Mouse (Mus musculus): Measurements from ENCODE around the gene Arhgap45. TPM values are rescaled to one million over a fixed set of nuclear protein-coding genes. Genes with fewer than 3 reads are reported as not detected.

The Arhgap45 gene
- polyA plus RNA-seq, 1 experiment = 36.8 TPM

DNA sequence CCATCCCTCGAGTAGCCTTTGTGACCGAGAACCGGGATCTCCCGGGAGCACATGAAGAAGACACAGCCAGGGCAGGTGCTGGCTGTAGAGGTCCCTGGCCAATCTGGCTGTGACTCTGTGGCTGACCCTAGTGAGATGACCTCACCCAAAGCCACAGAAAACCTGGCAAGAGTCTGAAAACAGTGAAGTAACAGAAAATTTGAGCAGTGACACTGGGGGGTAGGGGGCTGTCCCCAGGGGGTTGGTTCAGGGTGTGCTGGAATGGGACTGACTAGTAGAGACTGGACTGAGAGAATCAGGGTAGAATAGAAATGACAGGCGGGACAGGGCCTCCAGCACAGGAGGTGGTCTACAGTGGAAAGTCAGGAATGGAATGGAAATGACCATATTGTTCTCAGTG lies 33.2 kb upstream of the Arhgap45 start:
- H3K36me3 ChIP-seq (ENCODE audit: control insufficient read depth, insufficient read depth, low read length) = peaks cover 7% of the 10 kb centered on the region

DNA sequence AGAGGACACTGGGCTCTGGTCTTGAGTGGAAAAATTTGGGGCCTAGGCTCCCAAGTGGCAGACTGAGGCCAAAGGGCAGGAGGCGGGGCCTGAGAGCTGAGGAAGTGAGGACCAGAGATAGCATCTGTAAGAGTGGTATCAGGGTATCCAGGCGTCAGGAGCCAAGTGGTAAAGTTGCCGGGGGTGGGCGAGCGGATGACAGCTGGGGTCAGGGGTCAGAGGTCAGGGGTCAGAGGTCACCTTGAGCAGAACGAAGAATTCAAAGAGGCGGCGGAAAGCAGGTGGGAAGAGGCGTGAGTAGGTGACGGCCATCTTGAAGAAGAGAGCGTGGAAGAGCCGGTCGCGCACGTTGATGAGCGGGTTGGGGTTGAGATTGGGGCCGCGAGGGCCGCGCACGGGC lies 32.8 kb upstream of the Arhgap45 start:
- Histone ChIP-seq H3K27ac (ENCODE audit: insufficient read depth, low read depth, low read length) (peak overlapping the region; percentile 63), H3K4me3 (ENCODE audit: low read depth, low read length) (peak overlapping the region; percentile 91), H3K36me3 (ENCODE audit: control insufficient read depth, insufficient read depth, low read length) (peaks cover 2% of the 10 kb centered on the region), H3K27me3 (ENCODE audit: control insufficient read depth, insufficient read depth, low read length) (no peaks in the 10 kb centered on the region), H3K4me1 (ENCODE audit: control insufficient read depth, insufficient read depth, insufficient read length, low read length) (peaks cover 27% of the 10 kb centered on the region)
- TF ChIP-seq POLR2A (IDR thresholded peaks at IDR 0.05; ENCODE audit: low read depth, low read length) (no peak), CTCF (IDR thresholded peaks at IDR 0.05; ENCODE audit: extremely low read depth, insufficient read length, insufficient replicate concordance, low read depth, low read length) (0 out of 2 replicates have a peak, but pooled peaks have one; percentile 1)
- 2% methylated on average over 21 of the region's 21 CpGs for WGBS

More for the DNA sequence above, 33.2 kb upstream of the Arhgap45 start:
- Histone ChIP-seq H3K27me3 (ENCODE audit: control insufficient read depth, insufficient read depth, low read length) (no peaks in the 10 kb centered on the region), H3K4me3 (ENCODE audit: low read depth, low read length) (peak overlapping the region; percentile 91), H3K27ac (ENCODE audit: insufficient read depth, low read depth, low read length) (peak overlapping the region; percentile 63), H3K4me1 (ENCODE audit: control insufficient read depth, insufficient read depth, insufficient read length, low read length) (peaks cover 27% of the 10 kb centered on the region)
- TF ChIP-seq POLR2A (IDR thresholded peaks at IDR 0.05; ENCODE audit: low read depth, low read length) (no peak), CTCF (IDR thresholded peaks at IDR 0.05; ENCODE audit: extremely low read depth, insufficient read length, insufficient replicate concordance, low read depth, low read length) (no peak)
- 48% methylated on average over 5 of the region's 5 CpGs for WGBS

DNA sequence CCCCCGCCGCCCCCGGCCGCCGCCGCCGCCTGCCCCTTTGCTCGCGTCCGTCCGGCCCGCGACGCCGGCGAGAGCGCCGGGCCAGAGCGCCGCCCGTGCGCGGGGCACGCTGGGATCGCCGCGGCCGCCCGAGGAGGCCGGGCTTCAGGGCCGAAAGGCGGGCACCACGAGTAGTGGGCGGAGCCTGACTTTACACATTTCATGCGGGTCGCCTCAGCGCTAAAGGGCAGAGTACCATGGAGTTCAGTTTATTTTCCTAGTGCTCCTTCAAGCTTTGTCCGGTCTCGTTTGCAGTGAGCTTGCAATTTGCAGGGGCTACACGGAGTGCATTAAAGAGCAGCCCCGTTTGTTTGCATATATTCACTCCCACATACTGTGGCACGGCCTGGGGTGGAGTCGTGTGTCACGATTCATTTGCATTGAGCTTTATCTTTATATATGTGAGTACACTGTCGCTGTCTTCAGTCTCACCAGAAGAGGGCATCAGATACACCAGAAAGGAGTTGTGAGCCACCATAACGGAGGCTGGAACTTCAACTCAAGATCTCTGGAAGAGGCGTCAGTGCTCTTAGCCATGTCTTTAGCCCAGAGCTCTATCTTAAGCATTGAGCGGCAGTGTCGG lies 32.1 kb upstream of the Arhgap45 start, which contains the start of gene Tmem259:
Gene Tmem259 (minus strand): TSS at position 136 of the 622 bp plus-strand sequence.
- H3K4me3 ChIP-seq (ENCODE audit: low read depth, low read length) = peak within 1 kb of the TSS; percentile 91
- under 1% methylated on average over 49 of the region's 49 CpGs for WGBS

DNA sequence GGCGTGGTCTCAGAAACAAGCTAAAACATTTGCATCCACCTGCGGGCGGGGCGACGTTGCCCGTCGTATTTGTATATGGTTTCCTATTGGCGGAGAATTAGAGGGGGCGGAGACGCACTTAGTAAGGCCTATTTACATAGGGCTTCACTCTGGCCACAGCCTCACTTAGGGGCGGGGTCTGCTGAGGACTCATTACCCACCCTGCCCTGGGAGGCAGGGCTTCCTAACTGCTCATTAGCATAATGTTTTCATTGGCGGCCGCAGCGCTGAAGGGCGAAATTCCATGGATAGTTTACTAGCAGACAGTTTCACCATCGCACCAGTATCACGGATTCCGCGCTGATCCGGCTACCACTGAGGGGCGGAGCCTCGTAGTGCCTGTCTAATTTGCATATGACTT lies 31.6 kb upstream of the Arhgap45 start:
- WGBS = 1% methylated on average over 22 of the region's 22 CpGs
- peaks cover 27% of the 10 kb centered on the region for H3K4me1 ChIP-seq (ENCODE audit: control insufficient read depth, insufficient read depth, insufficient read length, low read length)
- TF ChIP-seq CTCF (IDR thresholded peaks at IDR 0.05; ENCODE audit: extremely low read depth, insufficient read length, insufficient replicate concordance, low read depth, low read length) (no peak), POLR2A (IDR thresholded peaks at IDR 0.05; ENCODE audit: low read depth, low read length) (no peak; the same call in 1 of the 2 replicates)
- H3K36me3 ChIP-seq (ENCODE audit: control insufficient read depth, insufficient read depth, low read length) = no peaks in the 10 kb centered on the region
- peak overlapping the region; percentile 68 for H3K4me3 ChIP-seq (ENCODE audit: low read depth, low read length)
- peak overlapping the region; percentile 94 for H3K27ac ChIP-seq (ENCODE audit: insufficient read depth, low read depth, low read length)
- no peaks in the 10 kb centered on the region for H3K27me3 ChIP-seq (ENCODE audit: control insufficient read depth, insufficient read depth, low read length)

More for the DNA sequence above, 32.1 kb upstream of the Arhgap45 start, which contains the start of gene Tmem259:
- H3K36me3 ChIP-seq (ENCODE audit: control insufficient read depth, insufficient read depth, low read length) = no peaks in the 10 kb centered on the region
- H3K4me1 ChIP-seq (ENCODE audit: control insufficient read depth, insufficient read depth, insufficient read length, low read length) = peaks cover 27% of the 10 kb centered on the region
- no peaks in the 10 kb centered on the region for H3K27me3 ChIP-seq (ENCODE audit: control insufficient read depth, insufficient read depth, low read length)
- TF ChIP-seq CTCF (IDR thresholded peaks at IDR 0.05; ENCODE audit: extremely low read depth, insufficient read length, insufficient replicate concordance, low read depth, low read length) (peak; percentile 51; the same call in 1 of the 2 replicates), POLR2A (IDR thresholded peaks at IDR 0.05; ENCODE audit: low read depth, low read length) (no peak)
- peak within 1 kb of the TSS; percentile 94 for H3K27ac ChIP-seq (ENCODE audit: insufficient read depth, low read depth, low read length)

GRCm38 (mm10) chr10:79985334-79986231 lies 30.9 kb upstream of the Arhgap45 start:
- peaks cover 27% of the 10 kb centered on the region for H3K4me1 ChIP-seq (ENCODE audit: control insufficient read depth, insufficient read depth, insufficient read length, low read length)
- H3K27ac ChIP-seq (ENCODE audit: insufficient read depth, low read depth, low read length) = peak overlapping the region; percentile 94
- WGBS = 1% methylated on average over 35 of the region's 35 CpGs
- H3K27me3 ChIP-seq (ENCODE audit: control insufficient read depth, insufficient read depth, low read length) = no peaks in the 10 kb centered on the region
- peak overlapping the region; percentile 68 for H3K4me3 ChIP-seq (ENCODE audit: low read depth, low read length)
- TF ChIP-seq CTCF (IDR thresholded peaks at IDR 0.05; ENCODE audit: extremely low read depth, insufficient read length, insufficient replicate concordance, low read depth, low read length) = no peak
- no peak for TF ChIP-seq POLR2A (IDR thresholded peaks at IDR 0.05; ENCODE audit: low read depth, low read length)
- H3K36me3 ChIP-seq (ENCODE audit: control insufficient read depth, insufficient read depth, low read length) = no peaks in the 10 kb centered on the region

DNA sequence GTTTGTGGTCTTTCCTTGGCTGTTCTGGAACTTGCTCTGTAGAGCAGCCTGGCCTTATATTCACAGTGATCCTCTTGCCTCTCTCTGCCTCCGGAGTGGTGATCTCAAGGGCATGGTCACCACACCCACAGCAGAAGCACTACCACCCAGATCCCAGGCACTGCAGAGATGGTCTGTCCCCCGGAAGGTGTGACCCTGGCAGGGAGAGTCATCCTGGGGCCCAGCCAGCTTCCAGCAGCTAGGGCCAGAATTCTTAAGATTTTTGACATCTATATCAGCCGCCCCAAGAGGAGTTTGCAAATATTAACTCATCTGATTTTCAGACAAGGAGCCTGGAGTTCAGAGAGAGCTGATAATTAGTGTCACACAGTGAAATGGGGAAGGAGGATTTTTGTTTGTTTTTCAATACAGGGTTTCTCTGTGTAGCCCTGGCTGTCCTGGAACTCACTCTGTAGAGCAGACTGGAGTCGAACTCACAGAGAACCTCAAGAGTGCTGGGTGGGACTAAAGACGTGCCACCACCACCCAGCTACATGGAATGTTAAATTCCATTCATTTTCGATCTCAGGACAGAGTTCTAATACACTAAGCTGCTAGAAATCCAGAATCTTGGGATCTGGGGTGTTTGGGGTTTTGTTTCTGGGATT lies 30.1 kb upstream of the Arhgap45 start:
- TF ChIP-seq CTCF (IDR thresholded peaks at IDR 0.05; ENCODE audit: extremely low read depth, insufficient read length, insufficient replicate concordance, low read depth, low read length) = no peak
- TF ChIP-seq POLR2A (IDR thresholded peaks at IDR 0.05; ENCODE audit: low read depth, low read length) = no peak
- 12% methylated on average over 6 of the region's 6 CpGs for WGBS
- Histone ChIP-seq H3K36me3 (ENCODE audit: control insufficient read depth, insufficient read depth, low read length) (no peaks in the 10 kb centered on the region), H3K27me3 (ENCODE audit: control insufficient read depth, insufficient read depth, low read length) (no peaks in the 10 kb centered on the region), H3K4me3 (ENCODE audit: low read depth, low read length) (peak overlapping the region; percentile 56; the same call in 1 of the 2 replicates), H3K4me1 (ENCODE audit: control insufficient read depth, insufficient read depth, insufficient read length, low read length) (peaks cover 27% of the 10 kb centered on the region), H3K27ac (ENCODE audit: insufficient read depth, low read depth, low read length) (peak overlapping the region; percentile 91)

Measured in small intestine, adult 2 months (tissue).